ENCODE assay signal across 19 mouse cellular contexts in genomic region chr17:66346378-66346777, GRCm38 (mm10).
A peak's percentile ranks its signal among the peaks of the same experiment; 100 is the strongest.
DNase-seq lines count a peak whose midpoint lies in the region; ATAC-seq and TF ChIP-seq lines count a peak whose summit lies in the region.
"Had no signal": no experiment of that assay in that cellular context is flagged by ENCODE, and none has a peak within 500 bp of the region (broad histone marks: within the 10 kb centered on the region; RNA-seq: fewer than 3 reads in every experiment).

No protein-coding gene starts in this region.

- peak; percentile 34 for DNase-seq in limb, embryonic 11.5 days (ENCODE audit: low spot score)
- no peak for DNase-seq in limb, embryonic 10.5 days (ENCODE audit: low spot score)
- DNase-seq in ZHBTc4 (ENCODE audit: low read depth, low spot score), result peak; percentile 58
- DNase-seq in limb, embryonic 14.5 days (ENCODE audit: low spot score), result no peak
- DNase-seq in heart, postnatal 25 days (ENCODE audit: low spot score), result no peak
- DNase-seq in ovary, postnatal 14 days (ENCODE audit: low spot score), result no peak
- DNase-seq: adrenal gland, postnatal 10 days; gastrocnemius, adult 2 months; gastrocnemius, postnatal 25 days; heart, postnatal 4 days; kidney, adult 18-20 months had no signal

- H3K4me2 ChIP-seq in limb, embryonic 11.5 days (ENCODE audit: low read depth, severe bottlenecking), result no peak overlapping the region
- no peak overlapping the region for H3K4me2 ChIP-seq in limb, embryonic 14.5 days (replicated peaks; ENCODE audit: low read depth, low read length, severe bottlenecking)
- H3K4me2 ChIP-seq: embryonic facial prominence, embryonic 13.5 days; forebrain, embryonic 13.5 days; heart, embryonic 13.5 days; hindbrain, embryonic 14.5 days; intestine, embryonic 15.5 days had no signal

- H3K4me1 ChIP-seq in limb, embryonic 11.5 days (ENCODE audit: control insufficient read depth, insufficient read depth, low read length), result no peaks in the 10 kb centered on the region; the same call in 1 of the 2 replicates
- peaks cover 10% of the 10 kb centered on the region for H3K4me1 ChIP-seq in limb, embryonic 10.5 days
- H3K4me1 ChIP-seq in ES-Bruce4 (ENCODE audit: control insufficient read depth, insufficient read depth, low read length), result no peaks in the 10 kb centered on the region
- peaks cover 9% of the 10 kb centered on the region for H3K4me1 ChIP-seq in limb, embryonic 14.5 days (ENCODE audit: control insufficient read depth, insufficient read depth, low read length)
- H3K4me1 ChIP-seq: forebrain, embryonic 13.5 days had no signal

- no peak for TF ChIP-seq POLR2A in ES-Bruce4 (IDR thresholded peaks at IDR 0.05; ENCODE audit: insufficient read depth, low read length)
- no peak for TF ChIP-seq POLR2A in limb, embryonic 14.5 days (IDR thresholded peaks at IDR 0.05; ENCODE audit: borderline replicate concordance, extremely low read depth, insufficient read depth, insufficient read length)

- no peak for TF ChIP-seq EP300 in ES-Bruce4 (IDR thresholded peaks at IDR 0.05; ENCODE audit: insufficient read depth, low read depth, low read length)

- H3K36me3 ChIP-seq in limb, embryonic 11.5 days (ENCODE audit: control insufficient read depth, insufficient read depth, low read length), result no peaks in the 10 kb centered on the region; the same call in 1 of the 2 replicates
- H3K36me3 ChIP-seq in limb, embryonic 10.5 days, result peaks cover 42% of the 10 kb centered on the region
- H3K36me3 ChIP-seq in ES-Bruce4 (ENCODE audit: control insufficient read depth, insufficient read depth, low read length, poor library complexity, severe bottlenecking), result peaks cover 22% of the 10 kb centered on the region
- peaks cover 12% of the 10 kb centered on the region for H3K36me3 ChIP-seq in limb, embryonic 14.5 days (ENCODE audit: control insufficient read depth, insufficient read depth, low read length)
- H3K36me3 ChIP-seq: intestine, embryonic 15.5 days had no signal

- TF ChIP-seq CTCF in ES-Bruce4 (IDR thresholded peaks at IDR 0.05; ENCODE audit: low read depth, low read length), result no peak

- no peak for ATAC-seq in limb, embryonic 11.5 days (ENCODE audit: insufficient number of reproducible peaks, low FRiP score, low TSS enrichment, low read depth)
- no peak for ATAC-seq in limb, embryonic 14.5 days (ENCODE audit: low FRiP score, low read depth)
- ATAC-seq: CD4-positive, CD25-positive, alpha-beta regulatory T cell, adult 4 months; forebrain, embryonic 13.5 days; forebrain, postnatal 0 days; intestine, embryonic 15.5 days had no signal

- 74% methylated on average over 11 of the region's 11 CpGs for WGBS in limb, embryonic 11.5 days
- WGBS in limb, embryonic 10.5 days, result 71% methylated on average over 11 of the region's 11 CpGs
- 65% methylated on average over 11 of the region's 11 CpGs for WGBS in limb, embryonic 14.5 days

- intact Hi-C loops in heart, postnatal 25 days (cut with DNase I), result no loop called here

- H3K4me3 ChIP-seq in limb, embryonic 11.5 days (ENCODE audit: low read depth, low read length), result no peak overlapping the region
- no peak overlapping the region for H3K4me3 ChIP-seq in limb, embryonic 10.5 days
- H3K4me3 ChIP-seq in ES-Bruce4 (ENCODE audit: low read depth, low read length), result no peak overlapping the region
- H3K4me3 ChIP-seq in limb, embryonic 14.5 days (replicated peaks; ENCODE audit: low read length), result no peak overlapping the region
- H3K4me3 ChIP-seq: embryonic facial prominence, embryonic 13.5 days; forebrain, embryonic 13.5 days; gastrocnemius, adult 2 months; heart, embryonic 13.5 days; intestine, embryonic 15.5 days had no signal

- no peaks in the 10 kb centered on the region for H3K27me3 ChIP-seq in limb, embryonic 11.5 days (ENCODE audit: control insufficient read depth, insufficient read depth, low read length)
- no peaks in the 10 kb centered on the region for H3K27me3 ChIP-seq in limb, embryonic 10.5 days (ENCODE audit: low read depth, poor library complexity, severe bottlenecking)
- H3K27me3 ChIP-seq in ES-Bruce4 (ENCODE audit: control insufficient read depth, insufficient read depth, low read length, poor library complexity, severe bottlenecking), result no peaks in the 10 kb centered on the region
- H3K27me3 ChIP-seq in limb, embryonic 14.5 days (ENCODE audit: control insufficient read depth, insufficient read depth, low read length), result no peaks in the 10 kb centered on the region
- H3K27me3 ChIP-seq: forebrain, embryonic 13.5 days; intestine, embryonic 15.5 days had no signal

- H3K9me3 ChIP-seq in limb, embryonic 11.5 days (ENCODE audit: control insufficient read depth, low read length), result no peaks in the 10 kb centered on the region
- H3K9me3 ChIP-seq in limb, embryonic 10.5 days (replicated peaks), result no peaks in the 10 kb centered on the region
- no peaks in the 10 kb centered on the region for H3K9me3 ChIP-seq in ES-Bruce4 (replicated peaks; ENCODE audit: control insufficient read depth, insufficient read depth, low read length, poor library complexity, severe bottlenecking)
- no peaks in the 10 kb centered on the region for H3K9me3 ChIP-seq in limb, embryonic 14.5 days (ENCODE audit: control insufficient read depth, low read length)
- H3K9me3 ChIP-seq: embryonic facial prominence, embryonic 13.5 days; forebrain, embryonic 13.5 days; heart, embryonic 13.5 days; intestine, embryonic 15.5 days had no signal

- H3K9ac ChIP-seq in limb, embryonic 11.5 days (ENCODE audit: low read length), result peak overlapping the region; percentile 7; the same call in 1 of the 2 replicates
- no peak overlapping the region for H3K9ac ChIP-seq in ES-Bruce4 (ENCODE audit: low read depth, poor library complexity, severe bottlenecking)
- 0 out of 2 replicates have a peak overlapping the region, but pooled peaks have one; percentile 7 for H3K9ac ChIP-seq in limb, embryonic 14.5 days (ENCODE audit: low read depth, low read length, severe bottlenecking)
- H3K9ac ChIP-seq: embryonic facial prominence, embryonic 13.5 days; forebrain, embryonic 13.5 days; forebrain, postnatal 0 days; heart, embryonic 13.5 days; hindbrain, embryonic 14.5 days; intestine, embryonic 15.5 days had no signal

- no peak overlapping the region for H3K27ac ChIP-seq in limb, embryonic 11.5 days (replicated peaks; ENCODE audit: low read depth, low read length)
- H3K27ac ChIP-seq in limb, embryonic 10.5 days, result no peak overlapping the region
- H3K27ac ChIP-seq in ES-Bruce4 (ENCODE audit: insufficient read depth, low read length), result peak overlapping the region; percentile 42; the same call in 1 of the 2 replicates
- H3K27ac ChIP-seq in limb, embryonic 14.5 days (replicated peaks; ENCODE audit: low read depth, low read length), result no peak overlapping the region
- H3K27ac ChIP-seq: embryonic facial prominence, embryonic 13.5 days; forebrain, embryonic 13.5 days; gastrocnemius, adult 2 months; heart, embryonic 13.5 days; hindbrain, embryonic 14.5 days; intestine, embryonic 15.5 days had no signal

Comparison
In these comparisons a context has a peak if more than half of its experiments do, and no peak if none do; other contexts are left out.
1. DNase-seq: peak in limb, embryonic 11.5 days (single experiment) and ZHBTc4 (single experiment); none in limb, embryonic 10.5 days (single experiment), limb, embryonic 14.5 days (single experiment), heart, postnatal 25 days (single experiment) and ovary, postnatal 14 days (single experiment).